Mouse (Mus musculus) heart, embryonic 11.5 days (tissue): ENCODE data around the gene Trp53inp2. TPM values are rescaled to one million over a fixed set of nuclear protein-coding genes. Genes with fewer than 3 reads are reported as not detected.

ENCODE experiments used
- ATAC-seq: fragments of 200-750 bp; cut with Nextera tagmentation; replicated peaks from 2 replicates; pipeline ENCODE4 v1.8.0; 2017; ENCODE audit warnings: moderate library complexity; ENCODE audit not compliant: insufficient number of reproducible peaks, low FRiP score, low TSS enrichment
- H3K27ac ChIP-seq: fragments of 300-500 bp; sonication (generic); 2 replicates; pipeline ENCODE4 v1.5.1; 2014; ENCODE audit warnings: mild to moderate bottlenecking, low read depth, low read length
- H3K27me3 ChIP-seq: fragments of 300-500 bp; sonication (generic); 2 replicates; pipeline ENCODE4 v1.6.1; 2014; ENCODE audit warnings: mild to moderate bottlenecking, low read length, mixed read lengths; ENCODE audit not compliant: control insufficient read depth, insufficient read depth
- H3K36me3 ChIP-seq: fragments of 300-500 bp; sonication (generic); 2 replicates; pipeline ENCODE4 v1.6.1; 2014; ENCODE audit warnings: mild to moderate bottlenecking, low read length, moderate library complexity, mixed read lengths; ENCODE audit not compliant: control insufficient read depth, insufficient read depth
- H3K4me1 ChIP-seq: fragments of 300-500 bp; sonication (generic); 2 replicates; pipeline ENCODE4 v1.6.1; 2014; ENCODE audit warnings: low read length; ENCODE audit not compliant: control insufficient read depth, insufficient read depth
- H3K4me2 ChIP-seq: fragments of 300-500 bp; sonication (generic); 2 replicates; pipeline ENCODE4 v1.6.1; 2014; ENCODE audit warnings: mild to moderate bottlenecking, moderate library complexity
- H3K4me3 ChIP-seq: fragments of 300-500 bp; sonication (generic); 2 replicates; pipeline ENCODE4 v1.5.1; 2014; ENCODE audit warnings: low read depth, low read length
- H3K9ac ChIP-seq: fragments of 300-500 bp; sonication (generic); 2 replicates; pipeline ENCODE4 v1.6.1; 2014; ENCODE audit warnings: mild to moderate bottlenecking, low read depth, low read length, moderate library complexity
- H3K9me3 ChIP-seq: fragments of 300-500 bp; sonication (generic); replicated peaks from 2 replicates; pipeline ENCODE4 v1.6.1; 2016; ENCODE audit warnings: low read length; ENCODE audit not compliant: control insufficient read depth
- WGBS: fragments of 180-500 bp; shearing (Covaris S2); extraction: QIAGEN DNeasy Blood & Tissue Kit; methylation state at CpG from one replicate; pipeline ENCODE4 v1.1.7; 2014; ENCODE audit not compliant: insufficient replicate concordance; 5-methylcytosine and 5-hydroxymethylcytosine counted together
- polyA plus RNA-seq: library from polyadenylated mRNA; unstranded; fragments of >200 nt; fragmentation: Nextera tagmentation; extraction: Ambion mirVana; gene quantifications from 2 replicates; pipeline ENCODE4 v1.2.1, GENCODE M21; 2014

Trp53inp2 gene
- polyA plus RNA-seq, 1 experiment from 2014 or later: 69.9 TPM

- Histone ChIP-seq H3K4me2 (no peak overlapping the region), H3K4me3 (no peak overlapping the region), H3K27ac (no peak overlapping the region), H3K27me3 (no peaks in the 10 kb centered on the region), H3K9ac (no peak overlapping the region), H3K36me3 (peaks cover 31% of the 10 kb centered on the region), H3K4me1 (peaks cover 21% of the 10 kb centered on the region), H3K9me3 (no peaks in the 10 kb centered on the region)
- 64% methylated on average over 4 of the region's 4 CpGs for WGBS
- no peak for ATAC-seq
These were observed 6.2 kb downstream of the Trp53inp2 start for GRCm38 (mm10) chr2:155387052-155387451.

- H3K9me3 ChIP-seq: no peaks in the 10 kb centered on the region
- peaks cover 31% of the 10 kb centered on the region for H3K36me3 ChIP-seq
- H3K27ac ChIP-seq: no peak overlapping the region
- H3K9ac ChIP-seq: no peak overlapping the region
- H3K4me3 ChIP-seq: no peak overlapping the region
- no peak for ATAC-seq
- H3K27me3 ChIP-seq: no peaks in the 10 kb centered on the region
- 95% methylated on average over 2 of the region's 2 CpGs for WGBS
- no peak overlapping the region for H3K4me2 ChIP-seq
- peaks cover 7% of the 10 kb centered on the region for H3K4me1 ChIP-seq
These were observed 7.7 kb downstream of the Trp53inp2 start for GRCm38 (mm10) chr2:155388573-155388972.

- Histone ChIP-seq H3K27me3 (no peaks in the 10 kb centered on the region), H3K4me3 (no peak overlapping the region), H3K9me3 (no peaks in the 10 kb centered on the region), H3K27ac (no peak overlapping the region), H3K36me3 (peaks cover 9% of the 10 kb centered on the region), H3K9ac (no peak overlapping the region), H3K4me1 (peaks cover 5% of the 10 kb centered on the region), H3K4me2 (no peak overlapping the region)
- WGBS: 86% methylated on average over 5 of the region's 5 CpGs
- ATAC-seq: no peak
These were observed 13.7 kb downstream of the Trp53inp2 start for GRCm38 (mm10) chr2:155394586-155394985.

- H3K4me2 ChIP-seq: no peak overlapping the region
- H3K9me3 ChIP-seq: no peaks in the 10 kb centered on the region
- H3K27ac ChIP-seq: no peak overlapping the region
- H3K27me3 ChIP-seq: no peaks in the 10 kb centered on the region
- no peak for ATAC-seq
- H3K36me3 ChIP-seq: peaks cover 4% of the 10 kb centered on the region
- no peak overlapping the region for H3K9ac ChIP-seq
- no peak overlapping the region for H3K4me3 ChIP-seq
- H3K4me1 ChIP-seq: no peaks in the 10 kb centered on the region
These were observed 19.4 kb downstream of the Trp53inp2 start for GRCm38 (mm10) chr2:155400276-155400675.

GRCm38 (mm10) chr2:155401926-155402325 is 21.1 kb downstream of the Trp53inp2 start:
- ATAC-seq: no peak
- 93% methylated on average over 4 of the region's 4 CpGs for WGBS
- Histone ChIP-seq H3K4me1 (no peaks in the 10 kb centered on the region), H3K9me3 (no peaks in the 10 kb centered on the region), H3K9ac (no peak overlapping the region), H3K27me3 (no peaks in the 10 kb centered on the region), H3K27ac (no peak overlapping the region), H3K36me3 (peaks cover 10% of the 10 kb centered on the region), H3K4me3 (no peak overlapping the region), H3K4me2 (no peak overlapping the region)

- Histone ChIP-seq H3K4me2 (no peak overlapping the region), H3K36me3 (peaks cover 22% of the 10 kb centered on the region), H3K9ac (no peak overlapping the region), H3K4me3 (no peak overlapping the region), H3K27me3 (no peaks in the 10 kb centered on the region), H3K4me1 (no peaks in the 10 kb centered on the region), H3K9me3 (no peaks in the 10 kb centered on the region), H3K27ac (no peak overlapping the region)
- ATAC-seq: no peak
- WGBS: 88% methylated on average over 1 of the region's 1 CpGs
These were observed 23.8 kb downstream of the Trp53inp2 start for GRCm38 (mm10) chr2:155404635-155405034.

GRCm38 (mm10) chr2:155420911-155421310 is 40.1 kb downstream of the Trp53inp2 start:
- no peak overlapping the region for H3K27ac ChIP-seq
- no peaks in the 10 kb centered on the region for H3K4me1 ChIP-seq
- 73% methylated on average over 2 of the region's 2 CpGs for WGBS
- ATAC-seq: no peak
- no peaks in the 10 kb centered on the region for H3K9me3 ChIP-seq
- H3K4me2 ChIP-seq: no peak overlapping the region
- peaks cover 27% of the 10 kb centered on the region for H3K36me3 ChIP-seq
- no peak overlapping the region for H3K9ac ChIP-seq
- no peaks in the 10 kb centered on the region for H3K27me3 ChIP-seq
- H3K4me3 ChIP-seq: no peak overlapping the region

- Histone ChIP-seq H3K36me3 (peaks cover 29% of the 10 kb centered on the region), H3K9ac (no peak overlapping the region)
- no peak for ATAC-seq
These were observed 55.6 kb downstream of the Trp53inp2 start for GRCm38 (mm10) chr2:155436445-155436844.

More at GRCm38 (mm10) chr2:155436445-155436844, 55.6 kb downstream of the Trp53inp2 start:
- Histone ChIP-seq H3K27me3 (no peaks in the 10 kb centered on the region), H3K9me3 (no peaks in the 10 kb centered on the region), H3K27ac (no peak overlapping the region), H3K4me2 (no peak overlapping the region), H3K4me3 (no peak overlapping the region), H3K4me1 (no peaks in the 10 kb centered on the region)
